9 mouse cellular contexts compared by ENCODE assay signal in genomic region chr5:33434141-33434780, GRCm38 (mm10). TPM values are rescaled to one million over a fixed set of nuclear protein-coding genes. Genes with fewer than 3 reads are reported as not detected.
DNase-seq lines count a peak whose midpoint lies in the region; ATAC-seq and TF ChIP-seq lines count a peak whose summit lies in the region.
"Had no signal": no experiment of that assay in that cellular context is flagged by ENCODE, and none has a peak within 500 bp of the region (broad histone marks: within the 10 kb centered on the region; RNA-seq: fewer than 3 reads in every experiment).

No protein-coding gene starts in this region.

- ATAC-seq in megakaryocyte-erythroid progenitor cell, adult 5-6 weeks (replicated peaks; ENCODE audit: low FRiP score, low TSS enrichment, poor library complexity, severe bottlenecking) = no peak

- peaks cover 53% of the 10 kb centered on the region for H3K4me1 ChIP-seq in forebrain, embryonic 10.5 days
- peaks cover 50% of the 10 kb centered on the region for H3K4me1 ChIP-seq in limb, embryonic 10.5 days

- peak overlapping the region; percentile 19; the same call in 1 of the 2 replicates for H3K4me3 ChIP-seq in left cerebral cortex, adult 2 months
- H3K4me3 ChIP-seq in forebrain, embryonic 10.5 days = peak overlapping the region; percentile 40
- H3K4me3 ChIP-seq in limb, embryonic 10.5 days = peak overlapping the region; percentile 40

- no peaks in the 10 kb centered on the region for H3K36me3 ChIP-seq in forebrain, embryonic 10.5 days (replicated peaks)
- H3K36me3 ChIP-seq in limb, embryonic 10.5 days = no peaks in the 10 kb centered on the region

- WGBS in forebrain, embryonic 10.5 days = under 1% methylated on average over 60 of the region's 60 CpGs
- WGBS in limb, embryonic 10.5 days = under 1% methylated on average over 60 of the region's 60 CpGs

- H3K27ac ChIP-seq in left cerebral cortex, adult 2 months = no peak overlapping the region
- H3K27ac ChIP-seq in forebrain, embryonic 10.5 days = no peak overlapping the region
- H3K27ac ChIP-seq in limb, embryonic 10.5 days = 0 out of 2 replicates have a peak overlapping the region, but pooled peaks have one; percentile 1

- no peaks in the 10 kb centered on the region for H3K9me3 ChIP-seq in forebrain, embryonic 10.5 days
- H3K9me3 ChIP-seq in limb, embryonic 10.5 days (replicated peaks) = no peaks in the 10 kb centered on the region

- TF ChIP-seq CTCF in left cerebral cortex, adult 2 months (IDR thresholded peaks at IDR 0.05) = no peak

- DNase-seq in left cerebral cortex, adult 2 months (ENCODE audit: extremely low spot score in 1 of 2, low spot score in 2 of 2) = no peak
- DNase-seq in left cerebral cortex, adult 9 months (ENCODE audit: low spot score in 2 of 2) = no peak
- peak; percentile 31 for DNase-seq in forebrain, embryonic 10.5 days (ENCODE audit: extremely low spot score, low spot score)
- DNase-seq in limb, embryonic 10.5 days (ENCODE audit: low spot score) = peak; percentile 60
- DNase-seq in retina, embryonic 14.5 days (ENCODE audit: low spot score) = peak; percentile 33
- no peak for DNase-seq in urinary bladder, postnatal 36 days (ENCODE audit: low spot score in 2 of 2)

- intact Hi-C loops in left cerebral cortex, adult 2 months (cut with DNase I) = no loop called here

- peaks cover 100% of the 10 kb centered on the region for H3K27me3 ChIP-seq in forebrain, embryonic 10.5 days (ENCODE audit: poor library complexity, severe bottlenecking)
- peaks cover 100% of the 10 kb centered on the region for H3K27me3 ChIP-seq in limb, embryonic 10.5 days (ENCODE audit: low read depth, poor library complexity, severe bottlenecking)

RNA-seq across cellular contexts. Expression of gene Nkx1-1, which starts 0.5 kb away (rescaled TPM):
- not detected for total RNA-seq in left cerebral cortex, adult 2 months (2021)
- not detected in 2 replicates for polyA plus RNA-seq in forebrain, embryonic 10.5 days (2016; fragmentation: Nextera tagmentation; extraction: Ambion mirVana)
- polyA plus RNA-seq in limb, embryonic 10.5 days (2016; fragmentation: Nextera tagmentation; extraction: Ambion mirVana) = not detected in 2 replicates
- total RNA-seq in megakaryocyte-erythroid progenitor cell, adult 5-6 weeks (2014; fragmentation: Nextera tagmentation) = not detected in 2 replicates
- total RNA-seq in megakaryocyte-erythroid progenitor cell, adult 5-6 weeks (2017) = not detected in 2 replicates
- total RNA-seq: gastrocnemius, postnatal 36 days; neutrophil, adult 5-6 weeks had no signal

RNA-seq across cellular contexts. Expression of gene Uvssa, which starts 55.9 kb away (rescaled TPM):
- 1 to 10 TPM; 5.3 to 7.3 TPM for total RNA-seq in left cerebral cortex, adult 2 months (2021)
- polyA plus RNA-seq in forebrain, embryonic 10.5 days (2016; fragmentation: Nextera tagmentation; extraction: Ambion mirVana) = 6.6 and 7.0 TPM in 2 replicates
- 6.0 and 8.6 TPM in 2 replicates for polyA plus RNA-seq in limb, embryonic 10.5 days (2016; fragmentation: Nextera tagmentation; extraction: Ambion mirVana)
- 9.5 and 13.2 TPM in 2 replicates for total RNA-seq in megakaryocyte-erythroid progenitor cell, adult 5-6 weeks (2014; fragmentation: Nextera tagmentation)
- total RNA-seq in megakaryocyte-erythroid progenitor cell, adult 5-6 weeks (2017) = 4.9 and 6.2 TPM in 2 replicates

Comparison
In these comparisons a context has a peak if more than half of its experiments do, and no peak if none do; other contexts are left out.
1. DNase-seq: peak in forebrain, embryonic 10.5 days (single experiment), limb, embryonic 10.5 days (single experiment) and retina, embryonic 14.5 days (single experiment); none in left cerebral cortex, adult 2 months (0 of 2), left cerebral cortex, adult 9 months (0 of 2) and urinary bladder, postnatal 36 days (0 of 2).
2. Peak in every context shown above with its lines, with median percentiles within 50 percentile points of each other: H3K4me3 ChIP-seq.